Mouse (Mus musculus): Measurements from ENCODE around the gene Cyfip1.

- TF ChIP-seq CTCF (IDR thresholded peaks at IDR 0.05; ENCODE audit: low read depth) (no peak), EP300 (IDR thresholded peaks at IDR 0.05; ENCODE audit: low read depth) (no peak)
These were observed 125.4 kb downstream of the Cyfip1 start for GRCm38 (mm10) chr7:55966866-55967460.

All from liver, embryonic 14.5 days (tissue).